ENCODE assay signal across 28 mouse cellular contexts in the genomic region with DNA sequence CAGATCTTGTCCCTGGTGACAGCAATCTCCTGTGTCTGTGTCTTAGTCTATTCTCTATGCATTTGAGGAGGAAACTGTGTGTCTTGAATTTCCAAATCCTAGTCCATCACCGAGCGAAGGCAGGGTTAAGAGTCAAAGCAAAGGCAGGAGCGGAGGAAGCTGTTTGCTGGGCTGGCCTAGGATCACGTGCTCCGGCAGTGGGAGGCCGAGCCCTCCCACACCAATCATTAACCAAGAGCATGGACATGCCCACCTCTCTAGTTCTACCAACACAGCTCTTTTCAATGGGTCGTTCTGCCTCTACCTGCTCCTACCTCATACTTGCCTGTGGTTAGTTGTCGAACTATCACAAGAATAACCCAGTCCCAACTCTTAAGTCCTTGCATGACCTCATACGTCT. TPM values are rescaled to one million over a fixed set of nuclear protein-coding genes. Genes with fewer than 3 reads are reported as not detected.
A peak's percentile ranks its signal among the peaks of the same experiment; 100 is the strongest.
DNase-seq lines count a peak whose midpoint lies in the region; ATAC-seq and TF ChIP-seq lines count a peak whose summit lies in the region.
"Had no signal": no experiment of that assay in that cellular context is flagged by ENCODE, and none has a peak within 500 bp of the region (broad histone marks: within the 10 kb centered on the region; RNA-seq: fewer than 3 reads in every experiment).

No protein-coding gene starts in this region.

- intact Hi-C loops in left cerebral cortex, adult 2 months (cut with DNase I) = no loop called here

- H3K4me1 ChIP-seq in intestine, embryonic 16.5 days (ENCODE audit: control insufficient read depth, insufficient read depth, low read length) = peaks cover 8% of the 10 kb centered on the region
- H3K4me1 ChIP-seq in kidney, adult 2 months (ENCODE audit: control insufficient read depth, insufficient read depth, low read length) = no peaks in the 10 kb centered on the region
- H3K4me1 ChIP-seq in stomach, embryonic 15.5 days = no peaks in the 10 kb centered on the region
- no peaks in the 10 kb centered on the region; the same call in 1 of the 2 replicates for H3K4me1 ChIP-seq in midbrain, embryonic 16.5 days (ENCODE audit: control insufficient read depth, insufficient read depth, low read length)

- no peak overlapping the region for H3K4me2 ChIP-seq in intestine, embryonic 16.5 days (ENCODE audit: low read depth, low read length)
- H3K4me2 ChIP-seq in stomach, embryonic 15.5 days = no peak overlapping the region
- no peak overlapping the region for H3K4me2 ChIP-seq in midbrain, embryonic 16.5 days (ENCODE audit: low read length)
- H3K4me2 ChIP-seq: embryonic facial prominence, embryonic 13.5 days; heart, embryonic 15.5 days; limb, embryonic 15.5 days; lung, embryonic 14.5 days; midbrain, embryonic 11.5 days had no signal

- no peak for TF ChIP-seq POLR2A in kidney, adult 2 months (IDR thresholded peaks at IDR 0.05; ENCODE audit: low read depth, low read length)

- H3K4me3 ChIP-seq in intestine, embryonic 16.5 days (ENCODE audit: low read length) = no peak overlapping the region
- no peak overlapping the region for H3K4me3 ChIP-seq in kidney, adult 2 months (ENCODE audit: insufficient read depth, low read depth, low read length)
- H3K4me3 ChIP-seq in stomach, embryonic 15.5 days (replicated peaks) = no peak overlapping the region
- H3K4me3 ChIP-seq in left cerebral cortex, adult 2 months = no peak overlapping the region
- H3K4me3 ChIP-seq in midbrain, embryonic 16.5 days (ENCODE audit: low read depth, low read length) = no peak overlapping the region
- H3K4me3 ChIP-seq: embryonic facial prominence, embryonic 13.5 days; heart, embryonic 15.5 days; limb, embryonic 15.5 days had no signal

- H3K36me3 ChIP-seq in intestine, embryonic 16.5 days (ENCODE audit: control insufficient read depth, insufficient read depth, low read length) = no peaks in the 10 kb centered on the region
- H3K36me3 ChIP-seq in kidney, adult 2 months (ENCODE audit: control insufficient read depth, insufficient read depth, low read length) = no peaks in the 10 kb centered on the region
- H3K36me3 ChIP-seq in stomach, embryonic 15.5 days = no peaks in the 10 kb centered on the region
- no peaks in the 10 kb centered on the region for H3K36me3 ChIP-seq in midbrain, embryonic 16.5 days (ENCODE audit: control insufficient read depth, insufficient read depth, low read length)
- H3K36me3 ChIP-seq: embryonic facial prominence, embryonic 13.5 days; heart, embryonic 15.5 days; limb, embryonic 15.5 days had no signal

- ATAC-seq in intestine, embryonic 16.5 days = peak; percentile 60
- ATAC-seq in stomach, embryonic 15.5 days (ENCODE audit: insufficient read depth, low FRiP score, low read depth) = 0 out of 2 replicates have a peak, but pooled peaks have one; percentile 6
- no peak for ATAC-seq in CD4-positive, CD25-positive, alpha-beta regulatory T cell, adult 4 months
- no peak for ATAC-seq in midbrain, embryonic 16.5 days
- ATAC-seq: forebrain, embryonic 14.5 days had no signal

- 77% methylated on average over 9 of the region's 9 CpGs for WGBS in intestine, embryonic 16.5 days
- WGBS in kidney, adult 2 months = 46% methylated on average over 9 of the region's 9 CpGs
- 79% methylated on average over 9 of the region's 9 CpGs for WGBS in stomach, embryonic 15.5 days
- WGBS in midbrain, embryonic 16.5 days = 93% methylated on average over 9 of the region's 9 CpGs

- peak overlapping the region; percentile 31; the same call in 1 of the 2 replicates for H3K27ac ChIP-seq in intestine, embryonic 16.5 days (ENCODE audit: low read length)
- no peak overlapping the region for H3K27ac ChIP-seq in kidney, adult 2 months (ENCODE audit: insufficient read depth, low read depth, low read length)
- no peak overlapping the region for H3K27ac ChIP-seq in stomach, embryonic 15.5 days
- H3K27ac ChIP-seq in left cerebral cortex, adult 2 months = no peak overlapping the region
- no peak overlapping the region for H3K27ac ChIP-seq in midbrain, embryonic 16.5 days (ENCODE audit: low read length)
- H3K27ac ChIP-seq: embryonic facial prominence, embryonic 13.5 days; heart, embryonic 15.5 days; hindbrain, postnatal 0 days; limb, embryonic 15.5 days had no signal

- H3K9me3 ChIP-seq in intestine, embryonic 16.5 days (ENCODE audit: control insufficient read depth, low read length) = no peaks in the 10 kb centered on the region
- no peaks in the 10 kb centered on the region for H3K9me3 ChIP-seq in stomach, embryonic 15.5 days
- H3K9me3 ChIP-seq in midbrain, embryonic 16.5 days (replicated peaks; ENCODE audit: control insufficient read depth, low read length, poor library complexity, severe bottlenecking) = no peaks in the 10 kb centered on the region
- H3K9me3 ChIP-seq: embryonic facial prominence, embryonic 13.5 days; heart, embryonic 15.5 days; limb, embryonic 15.5 days had no signal

- no peaks in the 10 kb centered on the region for H3K27me3 ChIP-seq in intestine, embryonic 16.5 days (replicated peaks; ENCODE audit: control insufficient read depth, insufficient read depth, low read length)
- H3K27me3 ChIP-seq in kidney, adult 2 months (replicated peaks; ENCODE audit: control insufficient read depth, insufficient read depth, low read length) = no peaks in the 10 kb centered on the region
- no peaks in the 10 kb centered on the region for H3K27me3 ChIP-seq in stomach, embryonic 15.5 days (replicated peaks)
- H3K27me3 ChIP-seq in midbrain, embryonic 16.5 days (ENCODE audit: control insufficient read depth, insufficient read depth, low read depth, low read length) = no peaks in the 10 kb centered on the region
- H3K27me3 ChIP-seq: embryonic facial prominence, embryonic 13.5 days had no signal

- DNase-seq in kidney, adult 2 months = peak; percentile 74
- peak; percentile 54 for DNase-seq in kidney, postnatal 10 days
- DNase-seq in left cerebral cortex, adult 2 months (ENCODE audit: extremely low spot score in 1 of 2, low spot score in 2 of 2) = no peak
- DNase-seq: adrenal gland, adult 8-10 months; gastrocnemius, postnatal 25 days; heart, postnatal 4 days; lung, embryonic 14.5 days; lung, postnatal 4 days; retina, postnatal 1 day; right cerebral cortex, postnatal 4 days; thymus, postnatal 4 days had no signal

- 0 out of 2 replicates have a peak overlapping the region, but pooled peaks have one; percentile 19 for H3K9ac ChIP-seq in intestine, embryonic 16.5 days (ENCODE audit: low read depth, low read length)
- no peak overlapping the region for H3K9ac ChIP-seq in stomach, embryonic 15.5 days
- no peak overlapping the region for H3K9ac ChIP-seq in midbrain, embryonic 16.5 days (ENCODE audit: low read depth, low read length)
- H3K9ac ChIP-seq: embryonic facial prominence, embryonic 13.5 days; heart, embryonic 15.5 days; limb, embryonic 15.5 days; lung, embryonic 14.5 days had no signal

- TF ChIP-seq CTCF in kidney, adult 2 months (conservative IDR thresholded peaks at IDR 0.05; ENCODE audit: insufficient read depth, insufficient read length, low read depth, low read length) = no peak
- TF ChIP-seq CTCF in left cerebral cortex, adult 2 months (IDR thresholded peaks at IDR 0.05) = no peak

RNA-seq across cellular contexts. Expression of a gene that starts 13.5 kb away (rescaled TPM):
- polyA plus RNA-seq in intestine, embryonic 16.5 days (2015; fragmentation: Nextera tagmentation; extraction: Ambion mirVana) = not detected in 2 replicates
- not detected in 2 replicates for polyA plus RNA-seq in kidney, adult 2 months (2012; rRNA removed)
- not detected in 2 replicates for polyA plus RNA-seq in stomach, embryonic 15.5 days (2015; fragmentation: Nextera tagmentation; extraction: Ambion mirVana)
- not detected for polyA plus RNA-seq in CD4-positive, CD25-positive, alpha-beta regulatory T cell, adult 4 months (2017; shearing (Covaris generic))
- not detected for total RNA-seq in left cerebral cortex, adult 2 months (2021)
- not detected in 2 replicates for polyA plus RNA-seq in midbrain, embryonic 16.5 days (2015; fragmentation: Nextera tagmentation; extraction: Ambion mirVana)
- total RNA-seq: adrenal gland, adult 8-10 months; gastrocnemius, postnatal 25 days; heart, adult 8-10 months; heart, postnatal 4 days; hindbrain, postnatal 0 days; layer of hippocampus, adult 18-20 months; layer of hippocampus, postnatal 25 days; left cerebral cortex, postnatal 36 days; monocyte, adult 5-6 weeks had no signal
- polyA plus RNA-seq: C2C12; embryonic facial prominence, embryonic 13.5 days; forebrain, embryonic 14.5 days; heart, embryonic 15.5 days; hindbrain, postnatal 0 days; limb, embryonic 15.5 days; lung, embryonic 14.5 days; midbrain, embryonic 11.5 days; neural tube, embryonic 11.5 days had no signal

RNA-seq across cellular contexts. Expression of a gene that starts 42.3 kb away (rescaled TPM):
- polyA plus RNA-seq in intestine, embryonic 16.5 days (2015; fragmentation: Nextera tagmentation; extraction: Ambion mirVana) = not detected in 2 replicates
- polyA plus RNA-seq in kidney, adult 2 months (2012; rRNA removed) = 0.09 and 0.22 TPM in 2 replicates
- not detected in 2 replicates for polyA plus RNA-seq in stomach, embryonic 15.5 days (2015; fragmentation: Nextera tagmentation; extraction: Ambion mirVana)
- polyA plus RNA-seq in CD4-positive, CD25-positive, alpha-beta regulatory T cell, adult 4 months (2017; shearing (Covaris generic)) = under 1 TPM in 1 of 2 experiments, not detected in 1; 0.86 TPM
- not detected for total RNA-seq in left cerebral cortex, adult 2 months (2021)
- polyA plus RNA-seq in midbrain, embryonic 16.5 days (2015; fragmentation: Nextera tagmentation; extraction: Ambion mirVana) = not detected in 2 replicates
- total RNA-seq: adrenal gland, adult 8-10 months; gastrocnemius, postnatal 25 days; heart, adult 8-10 months; heart, postnatal 4 days; hindbrain, postnatal 0 days; layer of hippocampus, adult 18-20 months; layer of hippocampus, postnatal 25 days; left cerebral cortex, postnatal 36 days; monocyte, adult 5-6 weeks had no signal
- polyA plus RNA-seq: C2C12; embryonic facial prominence, embryonic 13.5 days; forebrain, embryonic 14.5 days; heart, embryonic 15.5 days; hindbrain, postnatal 0 days; limb, embryonic 15.5 days; lung, embryonic 14.5 days; midbrain, embryonic 11.5 days; neural tube, embryonic 11.5 days had no signal

Comparison
In these comparisons a context has a peak if more than half of its experiments do, and no peak if none do; other contexts are left out.
1. ATAC-seq: peak in intestine, embryonic 16.5 days (single experiment) and stomach, embryonic 15.5 days (single experiment); none in CD4-positive, CD25-positive, alpha-beta regulatory T cell, adult 4 months (single experiment) and midbrain, embryonic 16.5 days (single experiment).
2. DNase-seq: peak in kidney, adult 2 months (single experiment) and kidney, postnatal 10 days (single experiment); none in left cerebral cortex, adult 2 months (0 of 2).